Mouse (Mus musculus) hindbrain, embryonic 11.5 days (tissue): ENCODE measurements at regions not wholly inside any gene's neighbourhood (a gene's known extent, or its start where the extent isn't known, plus 50 kb on each side); places are given as distances from the start of the nearest gene placed in this dataset.
A peak's percentile ranks its signal among the peaks of the same experiment; 100 is the strongest.

Experiments used
- ATAC-seq: fragments of 200-750 bp; cut with Nextera tagmentation; 2 replicates; pipeline ENCODE4 v1.8.0; 2017; ENCODE audit warnings: mild to moderate bottlenecking, moderate TSS enrichment, moderate library complexity; ENCODE audit not compliant: low FRiP score
- DNase-seq: peaks from one replicate; pipeline ENCODE4 v3.0.0-alpha.2; 2015; ENCODE audit warnings: low spot score
- H3K27ac ChIP-seq: fragments of 300-500 bp; sonication (generic); 2 replicates; pipeline ENCODE4 v1.5.1; 2014; ENCODE audit warnings: mild to moderate bottlenecking, low read depth, low read length
- H3K27me3 ChIP-seq: fragments of 300-500 bp; sonication (generic); 2 replicates; pipeline ENCODE4 v1.6.1; 2014; ENCODE audit warnings: mild to moderate bottlenecking, low read length, moderate library complexity, mixed read lengths; ENCODE audit not compliant: control insufficient read depth, insufficient read depth
- H3K36me3 ChIP-seq: fragments of 300-500 bp; sonication (generic); 2 replicates; pipeline ENCODE4 v1.6.1; 2014; ENCODE audit warnings: mild to moderate bottlenecking, low read length, moderate library complexity, mixed read lengths; ENCODE audit not compliant: control insufficient read depth, insufficient read depth
- H3K4me1 ChIP-seq: fragments of 300-500 bp; sonication (generic); replicated peaks from 2 replicates; pipeline ENCODE4 v1.6.1; 2014; ENCODE audit warnings: low read length, mixed read lengths; ENCODE audit not compliant: control insufficient read depth, insufficient read depth
- H3K4me2 ChIP-seq: fragments of 300-500 bp; sonication (generic); replicated peaks from 2 replicates; pipeline ENCODE4 v1.6.1; 2014; ENCODE audit warnings: mild to moderate bottlenecking, low read depth, low read length
- H3K4me3 ChIP-seq: fragments of 300-500 bp; sonication (generic); 2 replicates; pipeline ENCODE4 v1.5.1; 2014; ENCODE audit warnings: low read depth, low read length
- H3K9ac ChIP-seq: fragments of 300-500 bp; sonication (generic); 2 replicates; pipeline ENCODE4 v1.6.1; 2014; ENCODE audit warnings: low read depth, low read length
- H3K9me3 ChIP-seq: fragments of 300-500 bp; sonication (generic); 2 replicates; pipeline ENCODE4 v1.6.1; 2016; ENCODE audit warnings: low read length; ENCODE audit not compliant: control insufficient read depth
- WGBS: fragments of 180-500 bp; shearing (Covaris S2); extraction: QIAGEN DNeasy Blood & Tissue Kit; methylation state at CpG from one replicate; pipeline ENCODE4 v1.1.7; 2014; 5-methylcytosine and 5-hydroxymethylcytosine counted together

- Histone ChIP-seq H3K9me3 (no peaks in the 10 kb centered on the region), H3K27ac (no peak overlapping the region), H3K4me2 (no peak overlapping the region), H3K27me3 (no peaks in the 10 kb centered on the region), H3K4me3 (no peak overlapping the region), H3K36me3 (no peaks in the 10 kb centered on the region), H3K9ac (no peak overlapping the region), H3K4me1 (no peaks in the 10 kb centered on the region)
- peak; percentile 31 for DNase-seq
- WGBS, result 40% methylated on average over 5 of the region's 5 CpGs
- ATAC-seq, result no peak
These were observed 52.0 kb upstream of the Tro start for GRCm38 (mm10) chrX:150709416-150709815.
